Mouse (Mus musculus): ENCODE data around the gene Stbd1.

The Stbd1 gene

DNA sequence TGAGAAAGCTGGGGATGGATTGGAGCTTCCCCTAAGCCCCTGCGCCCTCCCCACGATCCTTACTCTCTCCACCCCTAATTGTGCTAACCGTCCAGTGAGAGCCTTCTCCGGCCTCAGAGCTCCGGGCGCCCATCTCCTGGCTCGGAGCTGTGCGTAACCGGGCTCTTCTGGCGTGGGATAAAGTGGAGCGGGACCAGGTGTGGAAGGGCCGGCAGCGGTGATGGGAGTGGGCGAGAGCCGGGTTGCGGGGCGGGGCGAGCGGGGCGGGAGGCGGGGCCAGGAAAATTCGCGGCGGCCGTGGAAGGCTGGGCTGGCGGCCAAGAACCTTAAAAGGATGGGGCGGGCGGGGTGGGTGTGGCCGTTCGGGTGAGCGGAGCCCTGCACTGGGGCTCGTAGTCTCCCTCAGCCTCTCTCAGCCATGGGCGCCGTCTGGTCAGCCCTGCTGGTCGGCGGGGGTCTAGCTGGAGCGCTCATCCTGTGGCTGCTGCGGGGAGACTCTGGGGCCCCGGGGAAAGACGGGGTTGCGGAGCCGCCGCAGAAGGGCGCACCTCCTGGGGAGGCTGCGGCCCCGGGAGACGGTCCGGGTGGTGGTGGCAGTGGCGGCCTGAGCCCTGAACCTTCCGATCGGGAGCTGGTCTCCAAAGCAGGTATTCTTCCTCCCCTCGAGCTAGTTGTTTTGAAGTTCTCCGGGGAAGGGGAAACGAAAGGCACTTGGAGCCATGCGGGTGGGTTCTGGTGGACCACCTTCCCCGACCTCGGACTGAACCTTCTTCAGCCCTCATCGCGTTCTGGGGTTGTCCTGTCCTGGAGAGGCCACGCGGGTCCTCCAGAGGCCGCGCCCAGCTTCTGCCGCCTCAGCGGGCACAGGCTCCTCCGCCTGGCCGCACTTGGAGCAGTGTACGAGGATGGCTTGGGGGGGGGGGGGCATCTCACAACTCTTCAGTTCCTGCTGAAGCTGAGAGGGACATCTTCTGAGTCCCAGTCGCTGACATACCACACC, at the start of gene Stbd1:
TSS of gene Stbd1 (plus strand) at position 351 of the 1,000 bp plus-strand sequence.
- DNase-seq, result peak; percentile 67

DNA sequence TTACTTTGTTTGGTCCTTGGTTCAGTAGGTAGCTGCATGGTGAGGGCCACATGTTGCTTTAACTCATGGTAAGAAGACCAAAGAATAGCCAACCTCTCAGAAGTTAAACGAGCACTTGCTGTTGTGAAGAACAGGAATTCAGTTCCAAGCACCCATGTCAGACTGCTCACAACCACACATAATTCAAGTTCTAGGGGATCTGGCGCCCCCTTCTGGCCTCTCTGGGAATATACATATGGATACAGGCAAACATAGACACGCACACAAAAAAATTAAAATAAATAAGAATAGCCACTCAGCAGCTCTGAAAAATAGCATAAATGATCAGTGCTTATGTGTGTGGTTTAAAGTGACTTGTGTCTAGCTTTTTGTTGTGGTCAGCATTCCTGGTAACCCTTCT, 48.9 kb upstream of the Stbd1 start:
- DNase-seq, result peak; percentile 15

DNA sequence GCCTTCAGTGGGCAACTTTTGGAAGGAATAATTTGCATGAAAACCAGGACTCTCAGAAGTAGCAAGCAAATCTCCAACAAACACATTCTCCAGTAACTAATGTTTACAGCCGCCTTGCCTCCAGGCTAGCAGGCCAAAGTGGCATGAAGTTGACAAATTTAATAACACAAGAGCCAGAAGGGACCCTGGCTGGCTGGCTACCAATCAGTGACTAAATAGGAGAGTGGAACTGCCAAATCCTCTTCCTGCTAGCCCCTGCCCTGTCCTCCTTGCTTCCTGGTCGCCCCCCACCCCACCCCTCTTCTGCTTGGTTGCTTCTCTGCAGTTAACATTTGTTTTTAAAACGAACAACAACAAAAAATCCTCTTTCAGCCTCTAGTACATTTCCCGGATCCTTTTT, 48.4 kb upstream of the Stbd1 start:
- DNase-seq, result peak; percentile 43

DNA sequence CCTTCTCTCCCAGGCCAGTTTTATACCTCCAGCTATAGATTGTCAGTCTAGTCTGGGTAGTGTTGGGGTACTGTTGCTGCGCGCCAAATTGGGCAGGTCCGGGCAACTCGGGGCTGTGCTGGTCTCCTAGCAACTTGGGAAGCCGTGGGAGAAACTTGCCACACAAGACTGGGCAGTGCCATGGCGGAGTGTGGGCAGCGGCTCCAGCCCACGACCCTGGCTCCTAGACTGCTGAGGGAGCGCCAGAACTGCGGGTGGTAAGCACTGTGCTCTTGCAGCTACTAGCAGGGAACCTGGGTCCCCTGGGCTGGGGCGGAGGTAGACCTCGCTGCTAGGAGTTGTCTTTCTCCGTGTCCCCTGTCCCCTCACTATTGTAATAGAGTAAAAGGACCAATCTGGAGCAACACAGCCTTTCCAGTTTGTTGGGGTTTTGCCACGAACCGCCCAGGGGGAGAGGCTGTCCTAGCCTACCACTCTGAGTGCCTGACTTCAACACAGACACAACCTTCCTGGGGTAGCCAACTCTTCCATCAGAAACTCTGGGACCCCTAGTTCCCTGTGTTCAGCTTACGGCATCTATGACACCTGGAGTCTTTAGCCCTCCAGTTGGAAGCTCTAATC, 47.8 kb upstream of the Stbd1 start, which contains the start of gene Fam47e:
TSS of gene Fam47e (plus strand) at position 179 of the 621 bp plus-strand sequence.
- peak; percentile 10 for DNase-seq

DNA sequence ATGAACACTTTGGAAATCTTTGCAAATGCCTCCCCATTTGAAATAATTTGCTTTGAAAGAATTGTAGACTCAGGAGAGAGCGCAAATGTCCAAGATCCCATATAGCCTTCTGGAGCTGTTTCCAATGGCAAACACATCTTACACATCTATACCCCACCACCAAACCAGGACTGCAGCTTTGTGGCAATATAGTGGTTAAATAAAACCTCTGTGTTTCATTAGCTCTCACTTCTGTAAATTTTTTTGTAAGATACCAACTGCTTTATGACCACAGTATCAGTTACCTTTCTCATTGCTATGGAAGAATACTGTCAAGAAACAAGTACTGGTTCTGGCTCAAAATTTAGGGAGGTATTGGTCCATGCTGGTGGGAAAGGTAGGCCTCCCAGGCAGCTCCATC, 46.9 kb upstream of the Stbd1 start:
- no peak for DNase-seq

DNA sequence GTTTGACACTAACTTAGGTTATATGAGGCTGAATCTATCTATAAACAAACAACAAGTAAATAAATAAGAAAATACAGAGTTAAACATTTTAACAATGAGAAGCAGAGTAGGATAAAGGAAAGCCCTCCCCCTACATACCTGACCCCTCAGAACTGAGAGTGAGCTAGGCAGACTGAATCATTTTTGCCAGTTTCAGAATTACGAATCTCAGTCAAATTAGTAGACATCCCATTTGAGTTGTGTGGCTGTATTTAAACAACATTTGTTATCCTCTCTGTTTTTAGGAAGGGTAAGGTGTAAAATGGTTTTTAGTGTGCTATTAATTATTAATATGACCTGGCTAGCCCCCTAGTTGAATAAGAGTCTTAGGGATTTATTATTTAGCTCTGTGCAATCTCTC, 45.3 kb upstream of the Stbd1 start:
- DNase-seq, result no peak

DNA sequence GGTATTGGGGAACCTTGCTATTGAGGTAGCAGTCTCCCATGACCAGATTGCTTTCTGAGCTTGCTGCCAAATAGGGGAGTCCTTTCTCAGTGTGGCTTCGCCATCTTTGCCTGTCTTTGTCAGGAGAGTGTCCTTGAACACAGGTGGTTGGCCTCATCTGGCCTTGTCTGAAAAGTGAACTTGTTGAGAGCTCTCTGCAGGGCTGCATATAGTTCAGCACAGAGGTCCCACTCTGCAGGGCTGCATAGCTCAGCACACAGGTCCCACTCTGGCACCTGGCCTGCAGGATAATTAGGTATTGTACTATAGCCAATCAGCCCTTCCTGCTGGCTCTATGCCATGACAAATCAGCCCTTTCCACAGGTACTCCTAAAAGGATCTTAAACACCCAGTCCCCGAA, 42.6 kb upstream of the Stbd1 start:
- no peak for DNase-seq

DNA sequence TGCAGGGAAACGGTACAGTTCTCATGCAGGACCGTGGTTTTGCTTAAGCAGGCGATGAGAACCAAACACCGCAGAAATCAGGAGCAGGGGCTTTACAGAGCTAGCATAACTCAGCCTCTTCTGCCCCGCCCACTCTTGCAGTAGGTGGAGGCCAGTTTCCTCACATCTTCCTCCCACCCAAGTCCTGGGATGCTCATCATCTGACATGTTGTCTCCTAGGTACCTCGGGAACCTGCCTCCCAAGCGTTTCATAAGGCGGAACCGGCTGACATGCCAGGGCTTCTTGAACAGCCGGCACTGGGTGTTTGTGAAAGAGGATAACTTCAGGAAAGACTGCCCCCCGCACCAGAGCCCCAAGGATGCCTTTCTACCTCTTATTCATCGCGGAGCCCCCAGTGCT, 40.8 kb upstream of the Stbd1 start:
- DNase-seq, result no peak

DNA sequence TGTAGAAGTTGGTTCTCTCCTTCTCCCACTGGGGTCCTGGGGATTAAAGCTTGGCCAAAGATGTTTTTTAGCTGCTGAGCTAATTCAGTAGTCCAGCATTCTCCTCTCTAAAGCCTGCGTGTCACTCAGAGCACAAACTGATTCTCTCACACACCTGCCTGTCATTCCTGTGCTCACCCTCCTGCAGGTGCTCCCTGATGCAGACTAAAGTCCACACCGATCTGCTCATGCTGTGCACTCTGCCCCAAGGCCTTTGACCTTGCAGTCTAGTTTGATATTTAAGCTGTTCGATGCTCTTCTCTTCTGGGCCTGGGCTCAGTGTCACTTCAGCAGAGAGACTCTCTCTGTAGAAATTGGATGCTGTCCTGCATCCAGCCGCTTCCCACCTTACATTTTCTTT, 31.6 kb upstream of the Stbd1 start:
- DNase-seq, result no peak

DNA sequence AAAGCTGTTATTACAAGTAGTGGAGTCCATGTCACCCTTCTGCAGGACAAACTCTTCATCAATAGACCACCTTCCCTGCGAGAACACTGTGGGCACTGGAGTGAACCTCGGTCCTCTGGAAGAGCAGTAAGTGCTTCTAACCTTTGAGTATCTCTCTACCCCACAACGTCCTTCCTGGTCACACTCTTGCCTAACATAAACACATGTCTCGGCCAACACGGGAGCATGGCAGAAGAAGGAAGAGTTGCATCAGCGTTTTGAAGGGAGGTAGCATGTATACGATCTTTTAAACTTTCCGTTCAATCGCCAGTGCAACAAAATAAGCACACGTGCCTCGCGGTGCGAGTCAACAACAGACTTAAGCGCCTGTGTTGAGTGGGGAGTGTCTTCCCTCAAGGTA, 23.3 kb upstream of the Stbd1 start:
- no peak for DNase-seq

DNA sequence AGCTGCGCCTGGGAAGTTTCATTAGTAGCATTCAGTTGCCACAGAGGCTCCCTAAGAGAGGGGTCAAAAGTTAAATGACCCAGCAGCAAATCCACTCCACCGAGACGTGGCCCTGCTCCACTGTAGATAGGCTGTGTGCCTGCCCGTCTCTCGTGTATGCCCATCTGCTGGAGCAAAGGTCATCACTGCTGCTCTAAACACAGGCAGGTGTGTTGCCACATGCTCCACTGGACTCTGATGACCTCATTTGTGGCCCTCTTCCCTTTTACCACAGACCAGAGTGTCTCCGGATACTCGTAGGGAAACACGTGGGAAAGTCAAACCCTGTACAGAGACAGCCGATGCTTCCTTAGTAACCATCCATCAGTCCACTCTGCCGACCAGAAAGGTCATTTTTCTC, 16.9 kb upstream of the Stbd1 start:
- DNase-seq, result no peak

DNA sequence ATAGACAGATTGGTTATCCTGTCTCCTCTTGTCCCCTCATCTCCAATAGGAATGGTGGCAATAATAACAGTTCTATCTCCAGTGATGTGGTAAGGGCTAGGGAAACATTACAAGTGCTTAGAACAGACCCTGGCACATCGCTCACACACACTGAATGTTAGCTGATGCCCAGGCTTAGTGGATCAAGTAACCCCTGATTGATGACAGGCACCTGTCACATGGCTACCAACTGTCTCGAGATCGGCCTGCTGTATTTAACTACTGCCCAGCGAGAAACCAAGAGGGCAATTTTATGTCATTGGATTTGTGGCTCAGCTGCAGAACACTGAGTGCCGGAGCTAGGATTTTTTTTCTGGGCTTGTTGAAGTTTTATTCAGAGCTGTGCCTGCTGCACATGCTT, 7.8 kb upstream of the Stbd1 start:
- no peak for DNase-seq

DNA sequence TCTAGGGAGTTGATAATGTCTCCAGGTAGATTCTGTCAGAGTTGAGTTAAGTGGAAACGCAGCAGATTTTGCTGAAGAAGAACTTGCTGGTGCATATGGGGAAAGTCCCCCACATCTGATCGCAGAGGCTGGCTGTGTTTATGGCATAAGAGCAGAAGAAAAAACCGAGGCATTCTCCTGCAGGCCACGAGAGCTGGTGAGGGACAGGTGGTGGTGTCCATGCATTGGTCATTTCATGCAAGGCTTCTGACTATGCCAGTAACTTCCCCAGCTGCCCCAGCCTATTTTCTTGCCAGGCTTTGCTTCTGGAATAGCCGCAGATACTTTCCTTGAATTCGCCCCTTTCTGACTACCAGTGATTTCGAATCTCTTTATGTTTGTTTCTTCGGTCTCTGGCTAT, 6.0 kb upstream of the Stbd1 start:
- DNase-seq, result no peak

DNA sequence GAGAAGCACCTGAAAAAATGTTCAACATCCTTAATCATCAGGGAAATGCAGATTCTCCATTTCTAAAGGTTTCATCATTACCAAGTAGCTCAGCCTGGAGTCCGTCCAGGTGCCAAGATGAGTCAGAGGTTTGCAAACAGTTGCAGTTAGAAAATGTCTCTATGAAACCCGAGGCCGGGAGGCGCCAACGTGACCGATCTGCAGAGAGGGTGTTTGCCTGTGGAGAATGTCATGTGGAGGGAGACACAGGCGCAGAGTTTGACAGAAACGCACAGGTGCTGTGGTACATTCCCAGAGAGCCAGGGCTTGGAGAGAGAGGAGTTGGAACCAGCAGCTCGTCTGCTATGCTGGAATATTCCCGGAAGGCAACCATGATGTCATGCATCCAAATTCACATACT, 3.8 kb upstream of the Stbd1 start:
- DNase-seq, result peak; percentile 31

DNA sequence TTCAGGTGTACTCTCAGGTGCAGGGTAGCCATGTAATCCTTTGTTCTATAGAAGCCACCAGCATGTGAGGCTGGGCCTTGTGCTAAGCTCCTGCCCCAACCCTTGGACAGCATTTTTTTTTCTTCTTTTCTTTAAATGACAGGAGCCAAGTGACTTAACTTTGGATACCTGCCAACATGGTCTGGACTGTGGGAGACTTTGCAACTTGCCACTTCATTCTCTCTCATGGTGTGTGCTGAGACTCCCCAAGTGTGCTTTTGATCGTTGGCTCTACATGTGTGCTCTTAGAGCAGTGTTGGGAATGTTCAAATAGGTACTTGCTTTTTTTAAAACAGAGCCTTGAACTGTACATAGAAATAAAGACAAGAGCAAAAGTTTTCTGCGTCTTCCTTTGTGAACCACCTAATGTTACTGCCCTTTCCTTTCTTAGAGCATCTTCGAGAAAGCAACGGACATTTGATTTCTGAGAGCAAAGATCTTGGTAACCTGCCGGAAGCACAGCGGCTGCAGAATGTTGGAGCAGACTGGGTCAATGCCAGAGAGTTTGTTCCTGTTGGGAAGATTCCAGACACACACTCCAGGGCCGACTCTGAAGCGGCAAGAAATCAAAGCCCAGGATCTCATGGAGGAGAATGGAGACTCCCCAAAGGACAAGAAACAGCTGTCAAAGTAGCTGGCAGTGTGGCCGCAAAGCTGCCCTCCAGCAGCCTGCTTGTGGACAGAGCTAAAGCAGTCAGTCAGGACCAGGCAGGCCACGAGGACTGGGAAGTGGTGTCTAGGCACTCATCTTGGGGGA, 1.8 kb downstream of the Stbd1 start:
- DNase-seq, result peak; percentile 83

DNA sequence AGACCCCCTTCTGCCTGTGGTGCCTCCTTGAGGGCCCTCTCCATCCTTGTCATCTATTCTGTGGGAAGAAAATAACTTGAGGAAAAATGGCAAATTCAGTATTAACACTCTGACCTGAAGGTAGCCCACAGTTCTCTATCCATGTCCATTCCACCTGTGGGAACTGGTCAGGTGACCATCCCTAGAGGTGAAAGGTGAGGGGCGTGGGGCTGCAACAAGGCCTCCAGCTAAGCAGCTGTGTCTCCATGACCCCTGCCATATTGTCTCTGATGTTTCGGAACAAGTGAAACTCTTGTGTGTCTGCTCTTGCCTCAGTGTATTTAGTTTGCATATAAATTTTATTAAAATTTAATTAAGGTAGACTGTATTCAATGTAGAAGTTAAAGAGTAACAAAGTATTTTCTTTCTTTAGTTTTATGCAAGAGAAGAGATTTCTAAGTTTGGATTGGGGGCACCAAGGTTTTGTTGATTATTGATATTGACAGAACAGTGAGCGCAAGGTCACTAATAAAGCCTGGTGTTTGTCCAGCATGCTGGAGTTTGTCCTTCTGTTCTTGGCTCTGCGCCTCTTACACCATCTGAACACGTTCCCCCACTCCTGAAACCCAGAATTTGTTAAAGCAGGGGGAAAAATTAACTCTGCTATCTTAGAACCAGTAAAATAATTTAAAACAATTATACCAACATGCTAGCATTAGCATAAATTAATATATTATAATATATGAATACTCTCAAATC, 4.8 kb downstream of the Stbd1 start:
- no peak for DNase-seq

DNA sequence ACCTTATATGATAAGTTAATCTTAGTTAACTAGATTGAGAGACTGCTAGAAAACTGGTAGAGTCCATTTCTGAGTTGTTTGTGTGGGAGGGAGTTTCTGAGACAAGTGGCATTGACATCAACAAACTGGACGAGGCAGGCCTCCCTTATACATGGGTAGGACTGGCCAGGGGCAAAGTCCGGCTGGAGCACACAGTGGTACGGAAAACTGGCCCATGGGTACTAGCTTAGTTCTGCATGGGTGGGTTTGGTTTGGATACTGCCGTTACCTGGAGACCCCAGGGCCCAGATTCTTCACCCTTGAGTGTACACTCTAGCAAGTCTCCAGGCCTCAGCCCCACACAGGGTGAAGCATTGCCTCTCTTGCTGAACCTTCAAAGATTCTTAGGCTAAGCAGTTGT, 9.9 kb downstream of the Stbd1 start:
- no peak for DNase-seq

DNA sequence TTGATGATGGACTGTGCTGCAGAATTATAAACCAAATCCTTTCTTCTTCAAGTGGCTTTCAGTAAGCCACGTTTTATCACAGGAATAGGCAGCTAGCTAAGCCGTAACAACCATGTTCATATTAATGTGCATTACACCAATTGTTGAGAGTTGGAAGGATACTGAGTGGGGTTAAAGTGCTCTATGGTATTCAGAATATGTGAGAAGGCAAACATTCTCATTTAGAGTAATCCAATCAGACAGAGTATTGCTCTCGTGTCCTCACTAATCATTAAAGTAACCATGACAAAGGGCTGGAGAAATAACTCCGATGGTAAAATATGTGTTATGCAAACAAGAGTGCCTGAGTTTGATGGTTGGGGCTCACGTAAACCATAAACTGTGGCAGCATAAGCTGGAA, 19.0 kb downstream of the Stbd1 start:
- DNase-seq, result no peak

DNA sequence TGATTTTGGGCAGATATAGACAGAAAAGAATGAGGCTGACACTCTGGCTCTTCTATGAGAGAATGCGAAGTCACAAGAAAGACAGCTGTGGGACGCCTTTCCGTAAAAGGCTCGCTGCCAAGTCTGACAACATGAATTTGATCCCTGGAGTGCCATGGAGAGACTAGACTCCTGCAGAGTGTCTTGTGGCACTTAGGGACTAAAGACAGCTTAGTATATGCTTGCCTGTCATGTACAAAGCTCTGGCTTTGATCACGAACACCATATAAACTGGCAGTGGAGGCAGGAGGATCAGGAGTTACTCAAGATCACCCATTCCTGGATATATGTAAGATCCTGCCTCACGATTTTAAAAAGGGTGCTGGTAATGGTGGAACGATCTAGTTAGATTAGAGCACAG, 25.1 kb downstream of the Stbd1 start:
- DNase-seq, result peak; percentile 82

DNA sequence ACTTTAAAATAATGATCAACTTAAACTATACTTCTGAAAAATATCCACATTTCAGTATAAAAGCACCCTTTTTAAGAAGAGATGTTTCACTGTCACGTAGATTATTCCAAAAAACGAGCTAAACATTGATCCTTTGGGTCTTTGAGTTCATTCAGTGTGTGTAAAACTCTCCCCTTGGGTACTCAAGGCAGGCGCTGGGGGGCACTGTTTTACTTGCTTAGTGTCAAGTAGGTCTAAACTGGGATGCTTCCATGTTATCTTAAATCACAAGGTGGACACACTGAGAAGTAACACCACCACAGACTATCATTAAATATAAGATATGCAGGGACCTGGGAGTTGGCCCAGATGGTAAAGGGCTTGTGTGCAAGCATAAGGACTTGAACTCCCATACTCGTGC, 30.7 kb downstream of the Stbd1 start:
- peak; percentile 4 for DNase-seq

DNA sequence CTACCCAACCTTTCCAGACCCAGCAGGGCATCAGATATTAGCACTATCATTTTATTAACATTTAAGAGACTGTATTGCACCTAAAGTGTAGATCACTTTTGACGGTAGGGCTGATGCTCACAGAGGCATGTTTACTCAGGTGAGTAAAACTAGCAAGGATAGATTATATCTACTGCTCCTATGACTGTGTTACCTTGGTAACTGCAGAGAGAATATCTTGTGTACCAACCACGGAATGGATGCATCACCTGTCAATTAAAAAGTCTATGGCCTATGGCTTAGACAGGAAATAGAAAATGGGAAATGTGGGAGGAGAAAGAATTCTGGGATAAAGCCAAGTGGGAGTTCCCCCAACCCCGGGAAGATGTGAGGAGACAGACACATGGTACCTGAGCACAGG, 32.1 kb downstream of the Stbd1 start:
- DNase-seq, result no peak

DNA sequence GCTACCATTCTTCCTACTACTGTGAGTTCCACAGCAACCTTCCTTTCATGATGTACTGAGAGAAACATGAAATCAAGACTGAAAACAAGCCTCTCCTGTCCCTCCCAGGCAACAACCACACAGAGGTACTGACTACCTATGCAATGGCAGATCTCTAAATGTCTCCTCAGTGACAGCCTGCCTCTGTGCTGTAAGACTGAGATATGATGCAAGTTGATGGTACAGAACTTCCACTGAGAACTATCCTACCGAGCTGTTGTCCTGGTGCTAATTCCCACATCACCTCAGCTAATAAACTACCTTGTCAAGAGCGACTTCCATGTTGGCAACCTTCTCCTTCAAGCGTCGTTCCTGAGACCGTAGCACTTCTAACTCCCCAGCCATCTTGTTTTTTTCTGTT, 33.0 kb downstream of the Stbd1 start:
- no peak for DNase-seq

DNA sequence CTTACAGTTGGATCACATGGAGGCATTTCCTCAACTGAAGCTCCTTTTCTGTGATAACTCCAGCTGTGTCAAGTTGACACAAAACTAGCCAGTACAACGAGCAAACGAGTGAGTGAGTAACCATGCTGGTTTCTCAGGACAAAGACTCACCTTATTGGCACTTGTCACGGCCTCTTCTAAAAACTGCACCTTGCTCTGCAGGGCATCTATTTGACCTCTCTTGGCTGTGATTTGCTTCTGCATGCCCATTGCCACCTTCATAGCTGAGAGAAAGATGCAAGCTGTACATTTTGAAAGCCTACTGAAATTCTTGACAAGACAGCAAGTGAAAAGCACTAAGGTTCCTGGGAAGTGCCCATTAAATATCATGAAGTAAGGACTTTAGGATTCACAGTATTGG, 38.0 kb downstream of the Stbd1 start:
- no peak for DNase-seq
